Mouse (Mus musculus) liver, postnatal 0 days (tissue): ENCODE data around the gene Aff2. TPM values are rescaled to one million over a fixed set of nuclear protein-coding genes. Genes with fewer than 3 reads are reported as not detected.

Experiments
- ATAC-seq: fragments of 200-750 bp; cut with Nextera tagmentation; 2 replicates; pipeline ENCODE4 v1.8.0; 2017; ENCODE audit warnings: mild to moderate bottlenecking, moderate library complexity
- DNase-seq: peaks from one replicate; pipeline ENCODE4 v3.0.0-alpha.2; 2016
- H3K27ac ChIP-seq: fragments of 300-500 bp; sonication (generic); 2 replicates; pipeline ENCODE4 v1.5.1; 2014; ENCODE audit warnings: antibody characterized with exemption, moderate library complexity, mild to moderate bottlenecking, low read depth
- H3K27me3 ChIP-seq: fragments of 300-500 bp; sonication (generic); 2 replicates; pipeline ENCODE4 v1.6.1; 2014; ENCODE audit warnings: low read length, control low read depth, mixed read lengths; ENCODE audit not compliant: insufficient read depth
- H3K36me3 ChIP-seq: fragments of 300-500 bp; sonication (generic); replicated peaks from 2 replicates; pipeline ENCODE4 v1.6.1; 2014; ENCODE audit warnings: mild to moderate bottlenecking, control low read depth, low read length, moderate library complexity, mixed read lengths; ENCODE audit not compliant: insufficient read depth
- H3K4me1 ChIP-seq: fragments of 300-500 bp; sonication (generic); 2 replicates; pipeline ENCODE4 v1.6.1; 2014; ENCODE audit warnings: antibody characterized with exemption, mild to moderate bottlenecking, control low read depth; ENCODE audit not compliant: insufficient read depth
- H3K4me2 ChIP-seq: fragments of 300-500 bp; sonication (generic); 2 replicates; pipeline ENCODE4 v1.6.1; 2014; ENCODE audit warnings: low read depth, mild to moderate bottlenecking, low read length, moderate library complexity, mixed read lengths
- H3K4me3 ChIP-seq: fragments of 300-500 bp; sonication (generic); 2 replicates; pipeline ENCODE4 v1.5.1; 2014; ENCODE audit warnings: low read depth, low read length
- H3K9ac ChIP-seq: fragments of 300-500 bp; sonication (generic); replicated peaks from 2 replicates; pipeline ENCODE4 v1.6.1; 2014; ENCODE audit warnings: mild to moderate bottlenecking, moderate library complexity
- H3K9me3 ChIP-seq: fragments of 300-500 bp; sonication (generic); 2 replicates; pipeline ENCODE4 v1.6.1; 2016; ENCODE audit warnings: mild to moderate bottlenecking, control low read depth, low read length, mixed read lengths
- CTCF ChIP-seq: sonication (generic); IDR thresholded peaks from 2 replicates; pipeline ENCODE4 v1.5.1; 2016; ENCODE audit warnings: antibody characterized with exemption, low read depth
- EP300 ChIP-seq: IDR thresholded peaks from 2 replicates; pipeline ENCODE4 v1.6.1; 2016; ENCODE audit warnings: antibody characterized with exemption, low read depth, mild to moderate bottlenecking
- WGBS: fragments of 180-500 bp; shearing (Covaris S2); extraction: QIAGEN DNeasy Blood & Tissue Kit; methylation state at CpG from one replicate; pipeline ENCODE4 v1.1.7; 2014; ENCODE audit not compliant: insufficient replicate concordance; 5-methylcytosine and 5-hydroxymethylcytosine counted together
- polyA plus RNA-seq: library from polyadenylated mRNA; unstranded; fragments of >200 nt; fragmentation: Nextera tagmentation; extraction: Ambion mirVana; gene quantifications from 2 replicates; pipeline ENCODE4 v1.2.1, GENCODE M21; 2015

Gene Aff2
- polyA plus RNA-seq, 1 experiment from 2014 or later, result 0.15 TPM

DNA sequence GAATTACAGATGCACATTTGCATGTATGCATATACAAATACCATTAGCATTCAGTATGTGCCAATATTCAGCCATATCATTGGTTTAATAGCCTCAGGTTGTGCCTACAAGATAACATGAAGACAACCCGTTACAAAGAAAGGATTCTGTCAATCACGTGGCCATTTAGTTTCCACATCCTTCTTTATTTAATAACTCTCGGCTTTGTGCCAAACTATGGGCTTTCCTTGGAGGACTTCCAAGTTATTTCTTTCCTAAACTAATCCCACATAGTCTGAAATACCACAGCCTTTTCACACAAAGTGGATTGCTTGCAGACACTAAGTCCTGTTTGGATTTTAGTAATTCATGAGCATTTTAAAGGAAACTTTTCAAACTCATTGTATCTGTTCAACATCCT lies 142.0 kb downstream of the Aff2 start:
- no peak for ATAC-seq
- TF ChIP-seq EP300 (no peak), CTCF (no peak)
- no peak overlapping the region for H3K27ac ChIP-seq
- H3K36me3 ChIP-seq, result no peaks in the 10 kb centered on the region
- H3K9ac ChIP-seq, result no peak overlapping the region
- 74% methylated on average over 3 of the region's 3 CpGs for WGBS
- no peaks in the 10 kb centered on the region for H3K27me3 ChIP-seq
- no peak for DNase-seq
- H3K4me2 ChIP-seq, result no peak overlapping the region
- no peaks in the 10 kb centered on the region for H3K4me1 ChIP-seq
- no peaks in the 10 kb centered on the region for H3K9me3 ChIP-seq
- H3K4me3 ChIP-seq, result no peak overlapping the region

DNA sequence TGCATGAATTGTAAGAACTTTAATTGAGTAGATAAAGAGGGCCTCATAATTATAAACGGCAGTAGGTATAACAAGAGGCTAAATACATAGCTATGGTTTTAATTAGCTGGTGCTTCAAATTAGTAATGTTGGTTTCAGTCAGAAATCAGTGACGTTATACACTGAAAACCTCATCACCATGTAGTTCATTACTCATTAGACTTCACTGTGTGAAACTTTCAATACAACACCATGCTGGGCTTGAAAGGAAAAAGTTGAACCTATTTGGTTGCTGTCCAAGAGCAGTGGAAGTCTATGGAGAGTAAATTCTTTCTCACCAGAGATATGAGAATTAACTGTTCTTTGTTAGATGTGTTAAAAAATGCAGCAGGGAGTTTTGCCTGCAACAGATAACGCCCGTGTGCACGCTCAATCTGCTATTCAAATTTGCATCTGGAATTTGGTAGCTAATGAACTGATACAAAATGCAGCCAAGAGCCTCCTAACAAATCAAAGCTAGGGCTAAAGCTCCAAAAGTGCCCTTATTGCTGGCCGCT lies 158.0 kb downstream of the Aff2 start:
- H3K4me1 ChIP-seq, result no peaks in the 10 kb centered on the region
- H3K27me3 ChIP-seq, result no peaks in the 10 kb centered on the region
- no peak for DNase-seq
- H3K9me3 ChIP-seq, result no peaks in the 10 kb centered on the region
- no peak overlapping the region for H3K4me3 ChIP-seq
- no peak for ATAC-seq
- H3K36me3 ChIP-seq, result no peaks in the 10 kb centered on the region
- H3K4me2 ChIP-seq, result no peak overlapping the region
- H3K27ac ChIP-seq, result no peak overlapping the region
- no peak for TF ChIP-seq EP300
- no peak for TF ChIP-seq CTCF
- no peak overlapping the region for H3K9ac ChIP-seq
- 78% methylated on average over 6 of the region's 6 CpGs for WGBS

DNA sequence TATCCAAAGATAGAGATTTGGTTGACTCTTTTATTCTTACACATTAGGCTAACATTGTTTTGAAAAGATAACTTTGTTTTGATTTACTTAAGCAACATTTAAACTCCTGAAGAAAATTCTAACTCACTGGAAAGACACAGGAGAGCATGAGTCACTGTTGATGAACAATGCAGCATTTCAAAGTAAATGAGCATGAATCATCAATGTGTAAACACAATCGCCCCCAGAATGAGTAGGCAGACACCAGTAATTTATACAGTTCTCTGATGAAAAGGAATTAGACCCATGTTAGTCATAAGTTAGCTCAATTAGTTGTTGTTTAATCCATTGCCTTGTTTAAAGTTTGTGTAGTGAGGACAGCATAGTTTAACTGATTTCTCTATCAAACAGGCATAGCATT lies 180.7 kb downstream of the Aff2 start:
- DNase-seq (no peak), ATAC-seq (no peak)
- Histone ChIP-seq H3K27me3 (no peaks in the 10 kb centered on the region), H3K9me3 (no peaks in the 10 kb centered on the region), H3K4me1 (no peaks in the 10 kb centered on the region), H3K27ac (no peak overlapping the region), H3K4me3 (no peak overlapping the region), H3K36me3 (no peaks in the 10 kb centered on the region), H3K9ac (no peak overlapping the region), H3K4me2 (no peak overlapping the region)
- WGBS, result 41% methylated on average over 1 of the region's 1 CpGs
- TF ChIP-seq CTCF (no peak), EP300 (no peak)

GRCm38 (mm10) chrX:69579903-69580459 lies 219.9 kb downstream of the Aff2 start:
- Histone ChIP-seq H3K27me3 (no peaks in the 10 kb centered on the region), H3K4me1 (no peaks in the 10 kb centered on the region), H3K9me3 (no peaks in the 10 kb centered on the region), H3K4me2 (no peak overlapping the region), H3K4me3 (no peak overlapping the region), H3K36me3 (no peaks in the 10 kb centered on the region), H3K27ac (no peak overlapping the region), H3K9ac (no peak overlapping the region)
- 76% methylated on average over 2 of the region's 2 CpGs for WGBS
- ATAC-seq (no peak), DNase-seq (no peak)
- TF ChIP-seq EP300, result no peak
- TF ChIP-seq CTCF, result no peak

GRCm38 (mm10) chrX:69608793-69609192 lies 248.7 kb downstream of the Aff2 start:
- H3K9ac ChIP-seq, result no peak overlapping the region
- no peaks in the 10 kb centered on the region for H3K36me3 ChIP-seq
- no peaks in the 10 kb centered on the region for H3K4me1 ChIP-seq
- no peaks in the 10 kb centered on the region for H3K27me3 ChIP-seq
- H3K9me3 ChIP-seq, result no peaks in the 10 kb centered on the region
- H3K4me3 ChIP-seq, result no peak overlapping the region
- no peak for ATAC-seq
- TF ChIP-seq EP300 (no peak), CTCF (no peak)
- no peak for DNase-seq
- no peak overlapping the region for H3K4me2 ChIP-seq
- no peak overlapping the region for H3K27ac ChIP-seq

DNA sequence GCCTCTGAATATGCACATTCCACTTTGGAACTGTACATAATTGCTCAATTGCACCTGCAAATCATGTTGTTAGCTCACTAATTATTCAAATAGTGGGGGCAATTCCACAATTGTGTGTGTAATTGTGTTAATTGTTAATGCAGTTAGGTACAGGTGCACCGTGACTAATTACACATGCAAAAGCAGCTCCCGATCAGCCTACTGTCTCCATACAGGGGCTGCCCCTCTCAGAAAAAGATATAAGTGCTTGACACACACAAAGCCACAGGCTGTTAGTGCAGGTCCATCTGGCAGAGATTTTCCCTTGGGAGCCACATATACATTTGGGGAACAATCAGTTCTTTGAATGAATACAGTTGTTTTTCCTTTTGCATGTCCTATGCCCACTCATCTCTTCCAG lies 302.9 kb downstream of the Aff2 start:
- ATAC-seq, result no peak
- DNase-seq, result no peak
- H3K4me2 ChIP-seq, result no peak overlapping the region
- H3K9ac ChIP-seq, result no peak overlapping the region
- H3K27me3 ChIP-seq, result no peaks in the 10 kb centered on the region
- H3K4me1 ChIP-seq, result no peaks in the 10 kb centered on the region
- 90% methylated on average over 2 of the region's 2 CpGs for WGBS
- no peaks in the 10 kb centered on the region for H3K36me3 ChIP-seq
- H3K4me3 ChIP-seq, result no peak overlapping the region
- H3K9me3 ChIP-seq, result no peaks in the 10 kb centered on the region
- no peak overlapping the region for H3K27ac ChIP-seq
- TF ChIP-seq CTCF (no peak), EP300 (no peak)
